Mouse (Mus musculus): Measurements from ENCODE around the gene Gm12248. TPM values are rescaled to one million over a fixed set of nuclear protein-coding genes. Genes with fewer than 3 reads are reported as not detected.
A peak's percentile ranks its signal among the peaks of the same experiment; 100 is the strongest.
"Not testable (repeated sequence)": the region's sequence is repeated elsewhere in the genome, so short reads cannot be mapped to it uniquely, and the experiment has no call there.

The Gm12248 gene
- polyA plus RNA-seq, 1 experiment from 2014 or later: not detected

DNA sequence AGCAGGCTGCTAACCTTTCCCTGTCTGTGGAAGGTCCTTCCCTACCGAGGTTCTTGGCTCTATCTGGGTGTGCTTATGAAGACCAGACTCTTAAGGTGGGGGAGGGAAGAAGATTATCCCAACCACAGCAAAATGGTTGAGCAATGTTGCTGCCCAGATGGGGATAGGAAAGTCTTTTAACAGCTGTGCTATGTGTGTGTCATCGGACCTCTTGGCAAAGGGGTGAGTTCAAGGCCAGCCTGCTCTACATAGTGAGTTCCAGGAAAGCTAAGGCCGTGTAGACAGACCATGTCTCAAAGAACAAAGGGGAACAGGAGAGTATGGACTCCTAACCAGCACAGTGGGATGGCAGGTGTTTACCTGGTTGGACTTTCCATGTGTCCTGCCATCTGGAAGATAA lies 20.0 kb downstream of the Gm12248 start:
- 78% methylated on average over 3 of the region's 3 CpGs for WGBS
- Histone ChIP-seq H3K4me1 (replicated peaks) (no peaks in the 10 kb centered on the region), H3K4me2 (no peak overlapping the region), H3K27me3 (no peaks in the 10 kb centered on the region), H3K9ac (no peak overlapping the region), H3K27ac (no peak overlapping the region), H3K36me3 (no peaks in the 10 kb centered on the region), H3K4me3 (no peak overlapping the region), H3K9me3 (replicated peaks) (no peaks in the 10 kb centered on the region)
- no peak for ATAC-seq (replicated peaks; ENCODE audit: insufficient number of reproducible peaks, insufficient read depth, low FRiP score, low read depth)

DNA sequence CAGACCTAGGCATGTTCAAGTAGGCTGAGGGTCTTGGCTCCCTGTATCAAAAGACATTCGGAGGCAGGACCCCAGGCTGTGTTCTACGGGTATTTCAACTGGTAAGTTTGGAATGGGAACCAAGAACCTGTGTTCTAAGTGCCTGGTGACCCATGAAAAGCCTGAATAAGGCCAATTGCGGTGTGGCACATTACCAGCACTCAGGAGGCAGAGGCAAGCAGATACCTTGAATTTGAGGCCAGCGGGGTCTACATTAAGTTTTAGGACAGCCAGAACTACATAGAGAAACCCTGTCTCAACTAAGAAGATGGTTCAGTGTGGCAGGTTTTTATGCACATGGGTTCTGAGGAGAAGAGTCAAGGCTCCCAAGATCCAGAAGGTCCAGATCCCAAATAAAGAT lies 27.9 kb downstream of the Gm12248 start:
- peaks cover 9% of the 10 kb centered on the region for H3K36me3 ChIP-seq
- no peaks in the 10 kb centered on the region for H3K9me3 ChIP-seq (replicated peaks)
- H3K27me3 ChIP-seq: no peaks in the 10 kb centered on the region
- no peak overlapping the region for H3K27ac ChIP-seq
- no peak for ATAC-seq (replicated peaks; ENCODE audit: insufficient number of reproducible peaks, insufficient read depth, low FRiP score, low read depth)
- H3K4me1 ChIP-seq (replicated peaks): peaks cover 2% of the 10 kb centered on the region; the same call in 1 of the 2 replicates
- no peak overlapping the region for H3K4me3 ChIP-seq
- 85% methylated on average over 4 of the region's 4 CpGs for WGBS
- H3K4me2 ChIP-seq: no peak overlapping the region
- H3K9ac ChIP-seq: no peak overlapping the region

DNA sequence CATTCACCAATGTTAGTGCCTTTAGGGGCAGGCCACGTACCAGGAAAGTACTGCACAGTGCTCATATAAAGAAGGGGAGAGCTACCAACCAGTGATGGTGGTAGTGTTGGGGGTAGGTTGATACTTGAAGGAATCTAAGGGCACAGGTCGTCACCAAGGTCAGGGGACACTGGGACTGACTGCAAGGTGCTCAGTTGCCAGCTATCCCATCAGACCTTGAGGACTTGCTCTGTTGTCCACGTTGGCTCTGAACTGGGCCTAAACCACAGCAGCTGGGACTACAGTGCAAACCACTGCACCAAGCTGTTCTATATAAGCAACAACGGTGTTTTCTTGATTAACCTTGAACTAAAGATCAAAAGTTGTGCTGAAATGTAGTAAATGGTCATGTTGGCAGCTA lies 30.3 kb downstream of the Gm12248 start:
- WGBS: 91% methylated on average over 4 of the region's 4 CpGs
- Histone ChIP-seq H3K27ac (no peak overlapping the region), H3K27me3 (no peaks in the 10 kb centered on the region), H3K9ac (no peak overlapping the region), H3K36me3 (peaks cover 29% of the 10 kb centered on the region), H3K4me3 (no peak overlapping the region), H3K9me3 (replicated peaks) (no peaks in the 10 kb centered on the region), H3K4me2 (no peak overlapping the region), H3K4me1 (replicated peaks) (peaks cover 2% of the 10 kb centered on the region; the same call in 1 of the 2 replicates)
- no peak for ATAC-seq (replicated peaks; ENCODE audit: insufficient number of reproducible peaks, insufficient read depth, low FRiP score, low read depth)

DNA sequence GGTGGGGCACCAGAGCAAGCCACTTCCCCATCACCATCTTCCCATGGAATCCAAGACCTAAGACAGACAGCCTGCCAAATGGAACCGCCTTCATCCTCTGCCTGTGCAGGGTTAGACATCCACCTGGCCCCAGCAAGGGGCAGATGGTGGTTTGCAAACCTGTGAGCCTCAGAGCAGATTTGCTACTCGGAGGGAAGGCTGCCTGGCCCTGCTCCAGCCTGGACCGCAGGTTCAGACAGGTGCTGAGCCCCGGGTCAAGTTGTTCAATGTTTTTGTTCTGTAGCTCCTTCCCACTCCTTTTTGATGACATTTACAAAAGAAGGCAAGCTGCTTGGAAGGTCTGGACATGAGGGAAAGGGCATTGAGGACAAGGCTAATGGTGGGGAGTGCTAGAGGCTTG lies 31.7 kb downstream of the Gm12248 start:
- peaks cover 42% of the 10 kb centered on the region for H3K36me3 ChIP-seq
- 90% methylated on average over 4 of the region's 4 CpGs for WGBS
- not testable (repeated sequence) for ATAC-seq (replicated peaks; ENCODE audit: insufficient number of reproducible peaks, insufficient read depth, low FRiP score, low read depth); H3K4me3 ChIP-seq; H3K27ac ChIP-seq; H3K9me3 ChIP-seq (replicated peaks); H3K4me1 ChIP-seq (replicated peaks); H3K27me3 ChIP-seq; H3K9ac ChIP-seq; H3K4me2 ChIP-seq

DNA sequence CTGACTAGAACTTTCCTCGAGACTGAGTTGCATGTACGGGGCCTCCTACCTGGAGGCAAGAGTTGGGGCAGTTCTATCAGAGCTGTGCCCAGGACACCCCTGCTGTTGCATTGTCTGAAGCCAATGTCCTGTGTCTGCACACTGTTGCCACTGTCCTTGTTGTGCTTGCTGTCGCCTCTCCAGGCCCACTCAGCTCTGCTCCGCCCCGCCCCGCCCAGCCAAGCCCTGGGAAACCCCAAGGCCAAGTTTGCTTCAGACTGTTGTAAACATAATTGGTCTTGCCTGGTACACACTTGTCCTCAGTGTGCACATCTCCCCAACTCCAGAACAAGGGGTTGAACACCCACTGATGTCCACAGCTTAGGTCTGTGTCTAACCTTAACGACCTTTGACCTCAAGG lies 33.2 kb downstream of the Gm12248 start:
- ATAC-seq (replicated peaks; ENCODE audit: insufficient number of reproducible peaks, insufficient read depth, low FRiP score, low read depth); H3K27ac ChIP-seq; H3K4me1 ChIP-seq (replicated peaks); H3K9ac ChIP-seq; H3K4me2 ChIP-seq; H3K27me3 ChIP-seq; H3K9me3 ChIP-seq (replicated peaks); H3K4me3 ChIP-seq: not testable (repeated sequence)
- peaks cover 57% of the 10 kb centered on the region for H3K36me3 ChIP-seq
- 95% methylated on average over 7 of the region's 7 CpGs for WGBS

DNA sequence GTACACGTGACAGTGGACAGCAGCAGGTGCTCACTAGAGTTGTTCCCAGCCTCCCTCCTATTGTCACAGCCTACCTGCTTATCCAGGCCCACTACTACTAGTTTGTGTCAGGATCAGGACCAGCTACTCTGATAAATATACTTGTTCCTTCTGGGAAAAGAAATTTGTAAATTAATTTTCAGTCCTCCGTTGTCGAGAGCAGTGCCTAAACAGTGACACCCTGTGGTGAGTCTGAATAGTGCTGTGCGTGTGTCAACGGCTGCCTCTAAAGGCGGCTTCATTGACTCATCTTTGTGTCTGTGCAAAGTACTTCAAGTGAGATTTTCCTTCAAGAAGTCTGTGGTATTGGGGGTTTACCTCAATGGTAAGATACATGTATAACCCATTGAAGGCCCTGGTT lies 35.5 kb downstream of the Gm12248 start:
- WGBS: 54% methylated on average over 6 of the region's 6 CpGs
- no peaks in the 10 kb centered on the region for H3K27me3 ChIP-seq
- no peaks in the 10 kb centered on the region for H3K4me1 ChIP-seq (replicated peaks)
- ATAC-seq (replicated peaks; ENCODE audit: insufficient number of reproducible peaks, insufficient read depth, low FRiP score, low read depth): no peak
- H3K4me2 ChIP-seq: no peak overlapping the region
- H3K4me3 ChIP-seq: no peak overlapping the region
- no peak overlapping the region for H3K9ac ChIP-seq
- peaks cover 80% of the 10 kb centered on the region for H3K36me3 ChIP-seq
- H3K9me3 ChIP-seq (replicated peaks): no peaks in the 10 kb centered on the region
- H3K27ac ChIP-seq: no peak overlapping the region

DNA sequence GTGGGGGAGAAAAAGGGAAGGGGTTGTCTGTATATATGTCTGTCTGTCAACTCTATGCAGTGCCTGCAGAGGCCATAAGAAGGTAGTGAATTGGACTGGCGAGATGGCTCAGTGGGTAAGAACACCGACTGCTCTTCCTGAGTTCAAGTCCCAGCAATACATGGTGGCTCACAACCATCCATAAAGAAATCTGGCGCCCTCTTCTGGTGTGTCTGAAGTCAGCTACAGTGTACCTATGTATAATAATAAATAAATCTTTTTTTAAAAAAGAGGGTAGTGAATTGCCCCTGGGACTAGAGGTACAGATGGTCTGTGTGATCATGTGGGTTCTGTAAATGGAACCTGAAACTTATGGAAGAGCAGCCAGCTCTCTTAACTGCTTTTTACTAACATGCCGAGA lies 46.5 kb downstream of the Gm12248 start:
- H3K27ac ChIP-seq: no peak overlapping the region
- WGBS: 80% methylated on average over 4 of the region's 4 CpGs
- H3K36me3 ChIP-seq: peaks cover 76% of the 10 kb centered on the region
- H3K4me1 ChIP-seq (replicated peaks): peaks cover 3% of the 10 kb centered on the region; the same call in 1 of the 2 replicates
- no peak overlapping the region for H3K9ac ChIP-seq
- no peaks in the 10 kb centered on the region for H3K9me3 ChIP-seq (replicated peaks)
- H3K27me3 ChIP-seq: no peaks in the 10 kb centered on the region
- ATAC-seq (replicated peaks; ENCODE audit: insufficient number of reproducible peaks, insufficient read depth, low FRiP score, low read depth): no peak
- H3K4me2 ChIP-seq: no peak overlapping the region
- H3K4me3 ChIP-seq: no peak overlapping the region

DNA sequence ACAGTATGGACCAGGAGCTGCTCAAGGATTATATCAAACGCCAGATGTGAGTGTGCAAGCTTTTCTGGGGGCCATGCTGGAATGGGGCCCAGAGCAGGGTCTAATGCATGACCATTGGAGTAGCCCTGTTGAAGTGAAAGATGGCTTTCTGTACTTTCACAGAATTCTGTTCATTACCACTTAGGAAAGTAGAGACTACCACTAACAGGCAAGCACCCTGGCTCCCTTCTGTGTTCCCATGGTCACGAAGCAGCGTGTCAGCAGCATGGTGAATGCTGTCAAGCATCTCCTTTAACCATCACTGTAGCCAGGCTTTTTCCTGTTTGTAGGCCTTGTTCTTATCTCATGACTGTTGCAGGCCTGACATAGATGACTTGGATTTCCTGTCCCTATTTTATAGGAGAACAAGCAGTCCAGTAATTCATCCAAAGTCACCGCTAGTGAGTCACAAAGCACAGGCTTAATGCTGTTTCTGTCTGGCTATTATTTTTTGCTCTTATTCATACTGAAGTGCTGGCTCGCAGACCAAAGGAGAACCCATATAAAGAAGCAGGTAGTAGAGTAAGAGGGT lies 50.0 kb downstream of the Gm12248 start:
- H3K4me1 ChIP-seq (replicated peaks): peaks cover 6% of the 10 kb centered on the region
- WGBS: 75% methylated on average over 5 of the region's 5 CpGs
- ATAC-seq (replicated peaks; ENCODE audit: insufficient number of reproducible peaks, insufficient read depth, low FRiP score, low read depth): no peak
- H3K4me3 ChIP-seq: no peak overlapping the region
- H3K9me3 ChIP-seq (replicated peaks): no peaks in the 10 kb centered on the region
- no peak overlapping the region for H3K9ac ChIP-seq
- no peak overlapping the region for H3K4me2 ChIP-seq
- H3K36me3 ChIP-seq: peaks cover 48% of the 10 kb centered on the region
- H3K27ac ChIP-seq: no peak overlapping the region
- no peaks in the 10 kb centered on the region for H3K27me3 ChIP-seq

DNA sequence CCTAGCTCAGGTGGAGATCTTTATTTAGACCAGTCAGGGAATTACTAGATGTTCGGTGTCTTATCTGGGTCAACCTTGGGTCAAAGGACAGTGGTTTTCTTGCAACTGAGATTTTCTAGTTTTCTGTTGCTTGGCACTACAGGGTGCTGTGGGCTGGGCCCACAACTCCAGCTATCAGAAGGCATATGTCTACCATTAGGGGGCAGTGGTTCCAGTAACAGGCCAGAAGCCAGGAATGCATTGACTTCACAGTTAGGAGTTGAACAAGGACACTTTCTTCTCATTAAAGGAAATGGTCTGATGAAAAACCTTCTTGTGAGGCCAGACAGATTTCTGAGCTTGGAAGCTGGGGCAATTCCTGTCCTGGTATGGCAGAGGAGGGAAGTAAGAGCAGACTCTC lies 53.9 kb downstream of the Gm12248 start:
- ATAC-seq (replicated peaks; ENCODE audit: insufficient number of reproducible peaks, insufficient read depth, low FRiP score, low read depth): no peak
- 50% methylated on average over 1 of the region's 1 CpGs for WGBS
- Histone ChIP-seq H3K4me3 (no peak overlapping the region), H3K36me3 (peaks cover 25% of the 10 kb centered on the region; the same call in 1 of the 2 replicates), H3K4me1 (replicated peaks) (peaks cover 18% of the 10 kb centered on the region), H3K9me3 (replicated peaks) (no peaks in the 10 kb centered on the region), H3K4me2 (no peak overlapping the region), H3K27me3 (no peaks in the 10 kb centered on the region), H3K9ac (no peak overlapping the region), H3K27ac (no peak overlapping the region)

DNA sequence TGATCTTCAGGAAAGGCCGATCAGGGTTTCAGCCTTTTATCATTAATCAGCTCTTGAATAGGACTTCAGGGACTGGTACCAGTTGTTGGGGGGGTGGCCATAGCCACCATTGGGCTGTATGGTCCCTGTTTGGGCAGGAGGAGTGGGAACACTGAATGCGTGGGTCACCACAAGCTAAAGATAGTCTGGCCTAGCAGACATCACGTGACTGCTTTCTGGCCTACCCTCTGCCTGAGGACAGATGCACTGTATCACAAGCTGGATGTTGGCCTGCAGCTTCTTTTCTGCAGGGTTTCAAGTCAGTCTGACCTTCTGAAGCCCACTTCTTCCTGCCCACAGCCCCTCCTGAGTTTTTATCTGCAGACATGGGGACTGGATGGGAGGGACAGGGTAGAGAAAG lies 59.3 kb downstream of the Gm12248 start:
- ATAC-seq (replicated peaks; ENCODE audit: insufficient number of reproducible peaks, insufficient read depth, low FRiP score, low read depth): peak; percentile 88
- peak overlapping the region; percentile 62 for H3K27ac ChIP-seq
- peaks cover 53% of the 10 kb centered on the region for H3K4me1 ChIP-seq (replicated peaks)
- no peak overlapping the region for H3K9ac ChIP-seq
- no peaks in the 10 kb centered on the region for H3K36me3 ChIP-seq
- H3K9me3 ChIP-seq (replicated peaks): no peaks in the 10 kb centered on the region
- 37% methylated on average over 3 of the region's 3 CpGs for WGBS
- H3K4me3 ChIP-seq: no peak overlapping the region
- no peaks in the 10 kb centered on the region for H3K27me3 ChIP-seq
- 0 out of 2 replicates have a peak overlapping the region, but pooled peaks have one; percentile 9 for H3K4me2 ChIP-seq

DNA sequence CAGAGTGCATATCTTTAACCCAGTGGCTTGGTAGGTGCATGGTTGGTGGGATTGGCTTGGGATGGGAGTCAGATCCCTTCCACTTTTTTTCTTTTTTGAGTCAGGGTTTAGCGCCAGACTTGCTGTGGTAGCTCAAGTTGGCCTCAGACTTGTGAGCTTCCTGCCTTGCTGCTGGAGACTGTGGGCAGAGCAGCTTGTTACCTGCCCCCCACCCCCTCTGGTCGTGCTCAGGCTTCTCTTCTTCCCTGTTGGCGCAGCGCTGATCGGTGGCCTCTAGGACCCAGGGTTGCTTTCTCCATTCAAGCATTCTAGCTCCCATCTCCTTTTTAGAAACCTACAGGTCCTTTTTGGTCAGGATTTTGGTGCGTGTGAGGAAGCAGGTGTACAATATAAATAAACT lies 61.8 kb downstream of the Gm12248 start:
- H3K9ac ChIP-seq: no peak overlapping the region
- no peak overlapping the region for H3K4me2 ChIP-seq
- no peak for ATAC-seq (replicated peaks; ENCODE audit: insufficient number of reproducible peaks, insufficient read depth, low FRiP score, low read depth)
- H3K27ac ChIP-seq: no peak overlapping the region
- peaks cover 62% of the 10 kb centered on the region for H3K4me1 ChIP-seq (replicated peaks)
- WGBS: 73% methylated on average over 6 of the region's 6 CpGs
- H3K4me3 ChIP-seq: no peak overlapping the region
- no peaks in the 10 kb centered on the region for H3K27me3 ChIP-seq
- no peaks in the 10 kb centered on the region for H3K36me3 ChIP-seq
- H3K9me3 ChIP-seq (replicated peaks): no peaks in the 10 kb centered on the region

DNA sequence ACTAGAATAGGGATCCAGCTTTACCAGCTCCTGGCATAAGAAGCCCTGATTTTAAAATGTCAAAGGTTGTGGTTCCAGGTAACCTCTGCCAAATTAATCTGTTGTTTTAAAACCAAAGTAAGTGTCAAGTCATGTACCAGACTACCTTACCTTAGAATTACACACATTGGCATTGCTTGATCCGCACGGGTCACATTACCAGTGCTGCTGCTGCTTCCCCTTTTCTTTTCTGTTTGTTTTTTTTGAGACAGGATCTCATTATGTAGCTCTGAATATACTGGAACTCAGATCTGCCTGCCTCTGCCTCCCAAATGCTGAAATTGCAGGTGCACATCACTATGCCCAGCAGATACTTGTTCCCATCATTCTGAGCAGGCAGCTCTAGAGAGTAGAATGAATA lies 63.1 kb downstream of the Gm12248 start:
- Histone ChIP-seq H3K27me3 (no peaks in the 10 kb centered on the region), H3K36me3 (no peaks in the 10 kb centered on the region), H3K9me3 (replicated peaks) (no peaks in the 10 kb centered on the region), H3K9ac (no peak overlapping the region), H3K4me2 (no peak overlapping the region), H3K27ac (no peak overlapping the region), H3K4me1 (replicated peaks) (peaks cover 68% of the 10 kb centered on the region), H3K4me3 (no peak overlapping the region)
- 85% methylated on average over 2 of the region's 2 CpGs for WGBS
- no peak for ATAC-seq (replicated peaks; ENCODE audit: insufficient number of reproducible peaks, insufficient read depth, low FRiP score, low read depth)

Measured in heart, embryonic 15.5 days (tissue).